Mouse (Mus musculus): ENCODE measurements around the gene Trip4. TPM values are rescaled to one million over a fixed set of nuclear protein-coding genes. Genes with fewer than 3 reads are reported as not detected.

The Trip4 gene
- polyA plus RNA-seq, 1 experiment from 2014 or later: 33.7 TPM

- no peak for DNase-seq (ENCODE audit: low spot score, missing footprints)
- Histone ChIP-seq H3K4me2 (no peak overlapping the region), H3K4me1 (ENCODE audit: control insufficient read depth, insufficient read depth, low read length) (no peaks in the 10 kb centered on the region; the same call in none of the 2 replicates), H3K9me3 (ENCODE audit: control insufficient read depth, low read length) (no peaks in the 10 kb centered on the region), H3K27ac (ENCODE audit: low read depth, low read length) (no peak overlapping the region), H3K27me3 (ENCODE audit: control insufficient read depth, insufficient read depth, low read length) (no peaks in the 10 kb centered on the region), H3K9ac (ENCODE audit: low read length) (no peak overlapping the region), H3K36me3 (ENCODE audit: control insufficient read depth, insufficient read depth, low read length) (no peaks in the 10 kb centered on the region), H3K4me3 (ENCODE audit: low read depth, low read length) (no peak overlapping the region)
- 74% methylated on average over 7 of the region's 7 CpGs for WGBS
- no peak for ATAC-seq (ENCODE audit: low FRiP score)
Observed at GRCm38 (mm10) chr9:65844421-65845165, 64.0 kb downstream of the Trip4 start.

- no peak overlapping the region for H3K4me2 ChIP-seq
- no peak for DNase-seq (ENCODE audit: low spot score, missing footprints)
- WGBS: 96% methylated on average over 1 of the region's 1 CpGs
- no peaks in the 10 kb centered on the region; the same call in none of the 2 replicates for H3K4me1 ChIP-seq (ENCODE audit: control insufficient read depth, insufficient read depth, low read length)
- no peaks in the 10 kb centered on the region for H3K27me3 ChIP-seq (ENCODE audit: control insufficient read depth, insufficient read depth, low read length)
- H3K27ac ChIP-seq (ENCODE audit: low read depth, low read length): no peak overlapping the region
- no peak overlapping the region for H3K4me3 ChIP-seq (ENCODE audit: low read depth, low read length)
- ATAC-seq (ENCODE audit: low FRiP score): no peak
- no peaks in the 10 kb centered on the region for H3K9me3 ChIP-seq (ENCODE audit: control insufficient read depth, low read length)
- no peak overlapping the region for H3K9ac ChIP-seq (ENCODE audit: low read length)
- no peaks in the 10 kb centered on the region for H3K36me3 ChIP-seq (ENCODE audit: control insufficient read depth, insufficient read depth, low read length)
Observed at GRCm38 (mm10) chr9:65839841-65840240, 68.8 kb downstream of the Trip4 start.

- DNase-seq (ENCODE audit: low spot score, missing footprints): peak; percentile 62
- no peaks in the 10 kb centered on the region for H3K36me3 ChIP-seq (ENCODE audit: control insufficient read depth, insufficient read depth, low read length)
- no peaks in the 10 kb centered on the region for H3K9me3 ChIP-seq (ENCODE audit: control insufficient read depth, low read length)
- H3K9ac ChIP-seq (ENCODE audit: low read length): no peak overlapping the region
- no peak for ATAC-seq (ENCODE audit: low FRiP score)
- no peaks in the 10 kb centered on the region for H3K27me3 ChIP-seq (ENCODE audit: control insufficient read depth, insufficient read depth, low read length)
- H3K4me1 ChIP-seq (ENCODE audit: control insufficient read depth, insufficient read depth, low read length): peaks cover 15% of the 10 kb centered on the region
- H3K4me3 ChIP-seq (ENCODE audit: low read depth, low read length): no peak overlapping the region
- H3K27ac ChIP-seq (ENCODE audit: low read depth, low read length): no peak overlapping the region
- H3K4me2 ChIP-seq: no peak overlapping the region
Observed at GRCm38 (mm10) chr9:65836916-65837315, 71.7 kb downstream of the Trip4 start.

DNA sequence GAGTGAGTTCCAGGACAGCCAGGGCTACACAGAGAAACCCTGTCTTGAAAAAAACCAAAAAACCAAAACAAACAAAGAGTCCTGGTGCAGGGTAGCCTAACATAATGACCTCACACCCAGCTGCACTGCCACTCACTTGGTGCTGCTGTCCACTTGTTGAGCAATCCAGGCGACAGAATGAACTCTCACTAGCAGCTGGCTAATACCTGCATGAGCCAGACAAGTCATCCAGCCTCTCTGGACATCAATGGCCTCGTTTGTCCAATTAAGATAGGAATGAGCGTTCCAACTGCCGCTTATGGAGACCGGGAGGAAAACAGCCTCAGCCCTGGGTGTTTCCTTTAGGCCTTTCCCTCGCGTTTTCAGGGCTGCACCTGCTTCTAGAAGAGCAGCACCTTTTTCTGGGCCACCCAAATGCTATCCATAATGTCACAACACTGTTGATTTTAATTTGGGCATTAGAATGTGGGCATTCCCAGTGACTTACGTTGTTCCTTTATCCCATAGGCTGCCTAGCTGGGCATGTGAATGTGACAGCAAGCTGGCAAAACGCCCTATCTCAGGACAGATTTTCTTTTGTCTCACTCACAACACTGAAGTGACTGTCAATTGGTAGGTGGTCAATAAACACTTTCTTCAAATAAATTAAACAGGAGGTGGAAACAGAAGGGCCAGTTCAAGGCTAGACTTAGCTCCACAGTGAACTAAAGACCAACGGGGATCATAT lies 73.8 kb downstream of the Trip4 start:
- ATAC-seq (ENCODE audit: low FRiP score): no peak
- no peak overlapping the region for H3K4me2 ChIP-seq
- peak; percentile 69 for DNase-seq (ENCODE audit: low spot score, missing footprints)
- no peaks in the 10 kb centered on the region for H3K36me3 ChIP-seq (ENCODE audit: control insufficient read depth, insufficient read depth, low read length)
- peaks cover 26% of the 10 kb centered on the region for H3K4me1 ChIP-seq (ENCODE audit: control insufficient read depth, insufficient read depth, low read length)
- no peaks in the 10 kb centered on the region for H3K9me3 ChIP-seq (ENCODE audit: control insufficient read depth, low read length)
- H3K27ac ChIP-seq (ENCODE audit: low read depth, low read length): no peak overlapping the region
- no peak overlapping the region for H3K4me3 ChIP-seq (ENCODE audit: low read depth, low read length)
- 85% methylated on average over 10 of the region's 10 CpGs for WGBS
- H3K9ac ChIP-seq (ENCODE audit: low read length): no peak overlapping the region
- no peaks in the 10 kb centered on the region for H3K27me3 ChIP-seq (ENCODE audit: control insufficient read depth, insufficient read depth, low read length)

GRCm38 (mm10) chr9:65833640-65834039 lies 75.0 kb downstream of the Trip4 start:
- peaks cover 26% of the 10 kb centered on the region for H3K4me1 ChIP-seq (ENCODE audit: control insufficient read depth, insufficient read depth, low read length)
- no peak overlapping the region for H3K9ac ChIP-seq (ENCODE audit: low read length)
- no peaks in the 10 kb centered on the region for H3K36me3 ChIP-seq (ENCODE audit: control insufficient read depth, insufficient read depth, low read length)
- peak overlapping the region; percentile 48 for H3K27ac ChIP-seq (ENCODE audit: low read depth, low read length)
- ATAC-seq (ENCODE audit: low FRiP score) (no peak), DNase-seq (ENCODE audit: low spot score, missing footprints) (peak; percentile 78)
- H3K27me3 ChIP-seq (ENCODE audit: control insufficient read depth, insufficient read depth, low read length): no peaks in the 10 kb centered on the region
- no peak overlapping the region for H3K4me2 ChIP-seq
- H3K4me3 ChIP-seq (ENCODE audit: low read depth, low read length): no peak overlapping the region
- no peaks in the 10 kb centered on the region for H3K9me3 ChIP-seq (ENCODE audit: control insufficient read depth, low read length)

DNA sequence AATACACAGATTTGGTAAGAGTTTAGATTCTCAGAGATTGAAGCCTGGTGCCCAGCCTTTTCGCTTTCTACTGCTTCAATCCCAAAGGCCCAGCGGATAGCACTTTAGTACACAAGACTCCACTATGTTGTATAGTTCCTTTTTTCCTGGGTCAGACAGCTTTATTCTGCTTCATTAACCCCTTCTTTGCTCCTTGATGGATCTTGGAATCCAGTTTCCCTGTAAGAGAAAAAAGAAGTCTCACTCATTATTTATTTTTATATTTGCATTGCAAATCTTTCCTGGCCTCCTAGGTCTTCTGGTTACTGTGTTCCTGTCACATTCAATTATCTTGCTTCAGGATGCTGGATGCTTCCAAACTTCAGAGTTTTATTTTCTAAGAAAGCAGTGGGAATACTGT lies 75.4 kb downstream of the Trip4 start:
- no peak overlapping the region for H3K4me3 ChIP-seq (ENCODE audit: low read depth, low read length)
- no peaks in the 10 kb centered on the region for H3K27me3 ChIP-seq (ENCODE audit: control insufficient read depth, insufficient read depth, low read length)
- H3K36me3 ChIP-seq (ENCODE audit: control insufficient read depth, insufficient read depth, low read length): no peaks in the 10 kb centered on the region
- WGBS: 15% methylated on average over 2 of the region's 2 CpGs
- no peaks in the 10 kb centered on the region for H3K9me3 ChIP-seq (ENCODE audit: control insufficient read depth, low read length)
- H3K4me2 ChIP-seq: no peak overlapping the region
- DNase-seq (ENCODE audit: low spot score, missing footprints) (no peak), ATAC-seq (ENCODE audit: low FRiP score) (0 out of 2 replicates have a peak, but pooled peaks have one; percentile 44)
- no peak overlapping the region for H3K9ac ChIP-seq (ENCODE audit: low read length)
- H3K27ac ChIP-seq (ENCODE audit: low read depth, low read length): no peak overlapping the region
- H3K4me1 ChIP-seq (ENCODE audit: control insufficient read depth, insufficient read depth, low read length): peaks cover 30% of the 10 kb centered on the region

DNA sequence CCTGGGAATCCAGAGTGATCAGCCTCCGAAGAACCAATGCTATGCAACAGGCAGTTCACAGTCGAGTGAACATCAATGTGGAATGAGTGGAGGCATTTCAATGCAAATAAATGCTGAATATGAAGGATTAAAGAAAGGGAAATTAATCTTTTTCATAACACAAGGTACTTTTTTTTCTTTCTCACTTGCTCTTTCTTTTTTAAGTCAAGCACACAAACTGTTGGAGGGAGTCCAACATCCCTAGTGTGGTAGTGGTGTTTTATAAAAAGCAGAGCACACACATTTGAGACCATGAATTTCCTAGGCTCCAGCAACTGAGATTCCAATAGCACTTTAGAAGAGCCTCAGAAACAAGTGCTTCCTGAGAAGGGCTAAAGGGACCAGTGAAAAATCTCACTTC lies 76.6 kb downstream of the Trip4 start:
- no peak overlapping the region for H3K4me2 ChIP-seq
- H3K27me3 ChIP-seq (ENCODE audit: control insufficient read depth, insufficient read depth, low read length): no peaks in the 10 kb centered on the region
- 16% methylated on average over 2 of the region's 2 CpGs for WGBS
- no peaks in the 10 kb centered on the region for H3K9me3 ChIP-seq (ENCODE audit: control insufficient read depth, low read length)
- H3K27ac ChIP-seq (ENCODE audit: low read depth, low read length): peak overlapping the region; percentile 50; the same call in 1 of the 2 replicates
- peaks cover 32% of the 10 kb centered on the region for H3K4me1 ChIP-seq (ENCODE audit: control insufficient read depth, insufficient read depth, low read length)
- ATAC-seq (ENCODE audit: low FRiP score) (no peak), DNase-seq (ENCODE audit: low spot score, missing footprints) (peak; percentile 85)
- H3K36me3 ChIP-seq (ENCODE audit: control insufficient read depth, insufficient read depth, low read length): no peaks in the 10 kb centered on the region
- H3K4me3 ChIP-seq (ENCODE audit: low read depth, low read length): no peak overlapping the region
- H3K9ac ChIP-seq (ENCODE audit: low read length): no peak overlapping the region

GRCm38 (mm10) chr9:65831164-65831563 lies 77.4 kb downstream of the Trip4 start:
- Histone ChIP-seq H3K4me2 (no peak overlapping the region), H3K36me3 (ENCODE audit: control insufficient read depth, insufficient read depth, low read length) (no peaks in the 10 kb centered on the region), H3K4me3 (ENCODE audit: low read depth, low read length) (no peak overlapping the region), H3K4me1 (ENCODE audit: control insufficient read depth, insufficient read depth, low read length) (peaks cover 32% of the 10 kb centered on the region), H3K9ac (ENCODE audit: low read length) (no peak overlapping the region), H3K27me3 (ENCODE audit: control insufficient read depth, insufficient read depth, low read length) (no peaks in the 10 kb centered on the region), H3K9me3 (ENCODE audit: control insufficient read depth, low read length) (no peaks in the 10 kb centered on the region), H3K27ac (ENCODE audit: low read depth, low read length) (no peak overlapping the region; the same call in 1 of the 2 replicates)
- ATAC-seq (ENCODE audit: low FRiP score) (no peak), DNase-seq (ENCODE audit: low spot score, missing footprints) (peak; percentile 75)
- WGBS: 60% methylated on average over 4 of the region's 4 CpGs

DNA sequence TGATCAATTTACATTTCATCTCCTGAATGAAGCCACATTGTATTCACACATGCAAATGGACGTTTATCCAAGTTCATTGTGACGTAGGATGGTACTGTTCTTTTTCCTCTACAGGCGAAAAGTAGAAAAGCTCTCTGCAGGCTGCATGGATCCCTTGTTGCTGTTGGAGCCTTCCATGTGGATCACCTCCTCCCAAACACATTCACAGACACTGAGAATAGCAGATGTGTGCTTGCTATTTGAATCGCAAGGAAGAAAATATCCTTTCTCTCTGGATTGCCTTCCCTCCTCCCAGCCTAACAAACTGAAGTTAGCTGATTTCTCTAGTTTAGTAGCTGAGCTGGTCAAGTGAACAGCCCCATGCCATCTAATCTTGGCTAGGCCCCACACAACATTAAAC lies 78.3 kb downstream of the Trip4 start:
- peaks cover 41% of the 10 kb centered on the region for H3K4me1 ChIP-seq (ENCODE audit: control insufficient read depth, insufficient read depth, low read length)
- ATAC-seq (ENCODE audit: low FRiP score): no peak

More for the DNA sequence above, 78.3 kb downstream of the Trip4 start:
- no peak overlapping the region for H3K9ac ChIP-seq (ENCODE audit: low read length)
- no peaks in the 10 kb centered on the region for H3K27me3 ChIP-seq (ENCODE audit: control insufficient read depth, insufficient read depth, low read length)
- peak; percentile 82 for DNase-seq (ENCODE audit: low spot score, missing footprints)
- no peak overlapping the region for H3K4me3 ChIP-seq (ENCODE audit: low read depth, low read length)
- no peaks in the 10 kb centered on the region for H3K9me3 ChIP-seq (ENCODE audit: control insufficient read depth, low read length)
- no peak overlapping the region for H3K27ac ChIP-seq (ENCODE audit: low read depth, low read length)
- no peaks in the 10 kb centered on the region for H3K36me3 ChIP-seq (ENCODE audit: control insufficient read depth, insufficient read depth, low read length)
- H3K4me2 ChIP-seq: no peak overlapping the region
- WGBS: 67% methylated on average over 4 of the region's 4 CpGs

Data from midbrain, embryonic 11.5 days (tissue).